Mouse (Mus musculus) midbrain, postnatal 0 days (tissue): Measurements from ENCODE around the gene Wdr5. TPM values are rescaled to one million over a fixed set of nuclear protein-coding genes. Genes with fewer than 3 reads are reported as not detected.
A peak's percentile ranks its signal among the peaks of the same experiment; 100 is the strongest.
"Not testable (repeated sequence)": the region's sequence is repeated elsewhere in the genome, so short reads cannot be mapped to it uniquely, and the experiment has no call there.

Experiments
- ATAC-seq: fragments of 200-750 bp; cut with Nextera tagmentation; 2 replicates; pipeline ENCODE4 v1.8.0; 2017; ENCODE audit warnings: moderate number of reproducible peaks, mild to moderate bottlenecking, moderate TSS enrichment, moderate library complexity; ENCODE audit not compliant: low FRiP score
- DNase-seq: peaks from one replicate; pipeline ENCODE4 v3.0.0-alpha.2; 2015; ENCODE audit warnings: low spot score
- H3K27ac ChIP-seq: fragments of 300-500 bp; sonication (generic); 2 replicates; pipeline ENCODE4 v1.5.1; 2014; ENCODE audit warnings: low read depth, mild to moderate bottlenecking, low read length, mixed read lengths
- H3K27me3 ChIP-seq: fragments of 300-500 bp; sonication (generic); 2 replicates; pipeline ENCODE4 v1.6.1; 2014; ENCODE audit warnings: low read length, control low read depth, mixed read lengths; ENCODE audit not compliant: insufficient read depth
- H3K36me3 ChIP-seq: fragments of 300-500 bp; sonication (generic); 2 replicates; pipeline ENCODE4 v1.6.1; 2014; ENCODE audit warnings: low read length, control low read depth, mixed read lengths; ENCODE audit not compliant: insufficient read depth
- H3K4me1 ChIP-seq: fragments of 300-500 bp; sonication (generic); 2 replicates; pipeline ENCODE4 v1.6.1; 2014; ENCODE audit warnings: mild to moderate bottlenecking, control low read depth, antibody characterized with exemption, low read length, mixed read lengths; ENCODE audit not compliant: insufficient read depth
- H3K4me2 ChIP-seq: fragments of 300-500 bp; sonication (generic); 2 replicates; pipeline ENCODE4 v1.6.1; 2014; ENCODE audit warnings: low read depth, mild to moderate bottlenecking, low read length, mixed read lengths; ENCODE audit not compliant: poor library complexity, severe bottlenecking
- H3K4me3 ChIP-seq: fragments of 300-500 bp; sonication (generic); 2 replicates; pipeline ENCODE4 v1.5.1; 2014; ENCODE audit warnings: low read depth, mild to moderate bottlenecking, low read length, moderate library complexity
- H3K9ac ChIP-seq: fragments of 300-500 bp; sonication (generic); replicated peaks from 2 replicates; pipeline ENCODE4 v1.6.1; 2014; ENCODE audit warnings: mild to moderate bottlenecking, low read length, moderate library complexity, mixed read lengths; ENCODE audit not compliant: poor library complexity, severe bottlenecking
- H3K9me3 ChIP-seq: fragments of 300-500 bp; sonication (generic); 2 replicates; pipeline ENCODE4 v1.6.1; 2016; ENCODE audit warnings: low read length, control low read depth
- CTCF ChIP-seq: IDR thresholded peaks from 2 replicates; pipeline ENCODE4 v1.5.1; 2016; ENCODE audit warnings: antibody characterized with exemption, mild to moderate bottlenecking
- WGBS: fragments of 180-500 bp; shearing (Covaris S2); extraction: QIAGEN DNeasy Blood & Tissue Kit; methylation state at CpG from one replicate; pipeline ENCODE4 v1.1.7; 2014; 5-methylcytosine and 5-hydroxymethylcytosine counted together
- polyA plus RNA-seq: library from polyadenylated mRNA; unstranded; fragments of >200 nt; fragmentation: Nextera tagmentation; extraction: Ambion mirVana; gene quantifications from 2 replicates; pipeline ENCODE4 v1.2.1, GENCODE M21; 2015
- total RNA-seq: library from RNA; depleted of rRNA; stranded (reverse); fragments of >200 nt; gene quantifications from 2 replicates; pipeline ENCODE4 v1.2.3, GENCODE M21; 2014

Wdr5 gene
- total and polyA plus RNA-seq, 2 experiments from 2014 or later: 34.5 to 48.9 TPM

GRCm38 (mm10) chr2:27541225-27541624 is 26.3 kb downstream of the Wdr5 start:
- WGBS: 90% methylated on average over 3 of the region's 3 CpGs
- Histone ChIP-seq H3K36me3 (no peaks in the 10 kb centered on the region), H3K9ac (0 out of 2 replicates have a peak overlapping the region, but pooled peaks have one; percentile 4), H3K4me2 (peak overlapping the region; percentile 64), H3K4me3 (peak overlapping the region; percentile 42), H3K27ac (peak overlapping the region; percentile 87; the same call in 1 of the 2 replicates), H3K27me3 (no peaks in the 10 kb centered on the region), H3K9me3 (no peaks in the 10 kb centered on the region), H3K4me1 (peaks cover 6% of the 10 kb centered on the region; the same call in 1 of the 2 replicates)
- no peak for ATAC-seq
- no peak for DNase-seq
- no peak for TF ChIP-seq CTCF

- Histone ChIP-seq H3K27me3 (no peaks in the 10 kb centered on the region), H3K4me2 (no peak overlapping the region), H3K4me3 (no peak overlapping the region), H3K4me1 (peaks cover 6% of the 10 kb centered on the region; the same call in 1 of the 2 replicates), H3K9me3 (no peaks in the 10 kb centered on the region), H3K36me3 (no peaks in the 10 kb centered on the region), H3K27ac (no peak overlapping the region), H3K9ac (no peak overlapping the region)
- 88% methylated on average over 6 of the region's 6 CpGs for WGBS
- DNase-seq: no peak
- ATAC-seq: no peak
- TF ChIP-seq CTCF: no peak
These were observed 29.7 kb downstream of the Wdr5 start for GRCm38 (mm10) chr2:27544613-27545012.

- not testable (repeated sequence) for H3K27me3 ChIP-seq, H3K4me2 ChIP-seq, H3K4me1 ChIP-seq, ATAC-seq, H3K36me3 ChIP-seq, H3K9me3 ChIP-seq, DNase-seq, H3K4me3 ChIP-seq, H3K27ac ChIP-seq, H3K9ac ChIP-seq
- 69% methylated on average over 3 of the region's 3 CpGs for WGBS
These were observed 30.6 kb downstream of the Wdr5 start for GRCm38 (mm10) chr2:27545517-27545916.

GRCm38 (mm10) chr2:27546041-27546440 is 31.1 kb downstream of the Wdr5 start:
- ATAC-seq, H3K4me2 ChIP-seq, H3K9me3 ChIP-seq, H3K9ac ChIP-seq, H3K4me1 ChIP-seq, H3K36me3 ChIP-seq, DNase-seq, H3K4me3 ChIP-seq, H3K27me3 ChIP-seq, H3K27ac ChIP-seq: not testable (repeated sequence)
- WGBS: 93% methylated on average over 8 of the region's 8 CpGs

GRCm38 (mm10) chr2:27547326-27547725 is 32.4 kb downstream of the Wdr5 start:
- Histone ChIP-seq H3K36me3 (no peaks in the 10 kb centered on the region), H3K4me3 (no peak overlapping the region), H3K9me3 (no peaks in the 10 kb centered on the region), H3K27me3 (no peaks in the 10 kb centered on the region), H3K4me1 (no peaks in the 10 kb centered on the region), H3K9ac (no peak overlapping the region), H3K27ac (no peak overlapping the region), H3K4me2 (no peak overlapping the region)
- no peak for ATAC-seq
- no peak for TF ChIP-seq CTCF
- DNase-seq: no peak
- WGBS: 55% methylated on average over 1 of the region's 1 CpGs

- WGBS: 93% methylated on average over 2 of the region's 2 CpGs
- Histone ChIP-seq H3K27ac (no peak overlapping the region), H3K27me3 (no peaks in the 10 kb centered on the region), H3K36me3 (no peaks in the 10 kb centered on the region), H3K4me2 (no peak overlapping the region), H3K4me1 (no peaks in the 10 kb centered on the region), H3K4me3 (no peak overlapping the region), H3K9me3 (no peaks in the 10 kb centered on the region), H3K9ac (no peak overlapping the region)
- TF ChIP-seq CTCF: no peak
- no peak for ATAC-seq
- no peak for DNase-seq
These were observed 33.0 kb downstream of the Wdr5 start for GRCm38 (mm10) chr2:27547986-27548385.
